ENCODE assay signal across 21 mouse cellular contexts in genomic region chr5:150566226-150566625, GRCm38 (mm10). TPM values are rescaled to one million over a fixed set of nuclear protein-coding genes. Genes with fewer than 3 reads are reported as not detected.
DNase-seq lines count a peak whose midpoint lies in the region; ATAC-seq and TF ChIP-seq lines count a peak whose summit lies in the region.
"Had no signal": no experiment of that assay in that cellular context is flagged by ENCODE, and none has a peak within 500 bp of the region (broad histone marks: within the 10 kb centered on the region; RNA-seq: fewer than 3 reads in every experiment).

No protein-coding gene starts in this region.

- peak; percentile 30 to 55 for DNase-seq in layer of hippocampus, adult 18-20 months (ENCODE audit: low spot score in 2 of 2)
- DNase-seq in layer of hippocampus, adult 11-12 months (ENCODE audit: low spot score) = no peak
- no peak for DNase-seq in Patski (ENCODE audit: low read depth, low spot score)
- DNase-seq in brain, adult 2 months (ENCODE audit: low read depth, low spot score) = peak; percentile 85
- DNase-seq in left cerebral cortex, postnatal 25 days (ENCODE audit: low spot score in 2 of 2) = peak; percentile 62 to 90
- DNase-seq in adrenal gland, postnatal 36 days = no peak
- DNase-seq in retina, embryonic 14.5 days (ENCODE audit: low spot score) = no peak
- DNase-seq: cerebellum, adult 9-10 months; heart, adult 2 months; heart, postnatal 10 days; kidney, postnatal 4 days; retina, postnatal 1 day; thymus, postnatal 14 days had no signal

- POLR2A ChIA-PET in Patski (lab: Charles Lee) = no interaction called here

- ATAC-seq in Patski = peak; percentile 65
- ATAC-seq: inflammation-experienced regulatory T-cells, adult 6 months had no signal

- CTCF ChIA-PET in Patski (lab: Charles Lee) = interaction anchor here (0.9 to 3.8 kb wide), 5 partner anchors 8 to 74 kb away, joined by 3 to 14 read pairs (median 5); no protein-coding TSS in a partner anchor

- in situ Hi-C loops in Patski (cut with MboI; ENCODE audit: low pct_unique_long_range_greater_than_20kb) = no loop called here

- intact Hi-C loops in left cerebral cortex, postnatal 25 days (cut with DNase I) = no loop called here

- no peaks in the 10 kb centered on the region for H3K27me3 ChIP-seq in Patski
- H3K27me3 ChIP-seq: CH12.LX; limb, embryonic 13.5 days; neural tube, embryonic 12.5 days had no signal

- TF ChIP-seq CTCF in Patski (IDR thresholded peaks at IDR 0.05) = no peak

RNA-seq across cellular contexts. Expression of gene N4bp2l1, which starts 30.8 kb away (rescaled TPM):
- total RNA-seq in layer of hippocampus, adult 18-20 months (2021) = 10 to 100 TPM; 54.6 to 55.6 TPM
- polyA plus RNA-seq in Patski (2021) = 12.3 TPM
- total RNA-seq in left cerebral cortex, postnatal 25 days (2021) = 10 to 100 TPM; 50.4 to 55.4 TPM
- total RNA-seq in adrenal gland, postnatal 36 days (2021) = 10 to 100 TPM; 33.2 to 37.1 TPM

RNA-seq across cellular contexts. Expression of gene Brca2, which starts 43.8 kb away (rescaled TPM):
- 1 to 10 TPM; 4.9 to 5.0 TPM for total RNA-seq in layer of hippocampus, adult 18-20 months (2021)
- 10.6 TPM for polyA plus RNA-seq in Patski (2021)
- total RNA-seq in left cerebral cortex, postnatal 25 days (2021) = 1 to 10 TPM; 5.7 to 6.0 TPM
- 1 to 10 TPM; 5.4 to 6.0 TPM for total RNA-seq in adrenal gland, postnatal 36 days (2021)

RNA-seq across cellular contexts. Expression of gene Zar1l, which starts 48.3 kb away (rescaled TPM):
- total RNA-seq in layer of hippocampus, adult 18-20 months (2021) = not detected
- not detected for polyA plus RNA-seq in Patski (2021)
- 1 to 10 TPM; 1.2 to 1.7 TPM for total RNA-seq in left cerebral cortex, postnatal 25 days (2021)
- not detected for total RNA-seq in adrenal gland, postnatal 36 days (2021)
- total RNA-seq: CH12.LX; gastrocnemius, adult 18-20 months; heart, adult 2 months; heart, postnatal 10 days; megakaryocyte, adult 5-6 weeks; midbrain, postnatal 0 days had no signal
- polyA plus RNA-seq: erythroblast, embryonic 14.5 days; heart, adult 2 months; inflammation-experienced regulatory T-cells, adult 6 months; limb, embryonic 13.5 days; midbrain, postnatal 0 days; neural tube, embryonic 12.5 days had no signal

Comparison
In these comparisons a context has a peak if more than half of its experiments do, and no peak if none do; other contexts are left out.
1. DNase-seq: peak in layer of hippocampus, adult 18-20 months (2 of 2), brain, adult 2 months (single experiment) and left cerebral cortex, postnatal 25 days (2 of 2); none in layer of hippocampus, adult 11-12 months (single experiment), Patski (single experiment), adrenal gland, postnatal 36 days (0 of 2) and retina, embryonic 14.5 days (single experiment).